Mouse (Mus musculus) right cerebral cortex, postnatal 10 days (tissue): ENCODE results near the gene Susd6.

ENCODE experiments used
- DNase-seq, 2 experiments: peaks; one replicate each; pipeline ENCODE4 v3.0.0; 2021; ENCODE audit warnings: low spot score in 2 of 2

The Susd6 gene

GRCm38 (mm10) chr12:80837614-80838013 lies 47.3 kb downstream of the Susd6 start:
- DNase-seq, result no peak

GRCm38 (mm10) chr12:80838271-80838670 lies 48.0 kb downstream of the Susd6 start:
- DNase-seq, result no peak

GRCm38 (mm10) chr12:80838787-80839186 lies 48.5 kb downstream of the Susd6 start:
- no peak for DNase-seq

GRCm38 (mm10) chr12:80839631-80840030 lies 49.3 kb downstream of the Susd6 start:
- DNase-seq, result no peak

GRCm38 (mm10) chr12:80841618-80842017 lies 51.3 kb downstream of the Susd6 start:
- DNase-seq, result no peak

- no peak for DNase-seq
These were observed 52.3 kb downstream of the Susd6 start for GRCm38 (mm10) chr12:80842609-80843008.

GRCm38 (mm10) chr12:80843236-80843635 lies 52.9 kb downstream of the Susd6 start:
- no peak for DNase-seq

- no peak for DNase-seq
These were observed 53.5 kb downstream of the Susd6 start for GRCm38 (mm10) chr12:80843651-80844444.

- no peak for DNase-seq
These were observed 55.6 kb downstream of the Susd6 start for GRCm38 (mm10) chr12:80845901-80846300.

GRCm38 (mm10) chr12:80846861-80847268 lies 56.6 kb downstream of the Susd6 start:
- DNase-seq, result no peak

- no peak for DNase-seq
These were observed 61.7 kb downstream of the Susd6 start for GRCm38 (mm10) chr12:80852001-80852400.

- DNase-seq, result no peak
These were observed 63.4 kb downstream of the Susd6 start for GRCm38 (mm10) chr12:80853737-80854136.

- DNase-seq, result no peak
These were observed 64.4 kb downstream of the Susd6 start for GRCm38 (mm10) chr12:80854671-80855070.

GRCm38 (mm10) chr12:80855100-80855499 lies 64.8 kb downstream of the Susd6 start:
- DNase-seq, result no peak

- DNase-seq, result no peak
These were observed 65.3 kb downstream of the Susd6 start for GRCm38 (mm10) chr12:80855581-80855980.

- no peak for DNase-seq
These were observed 67.5 kb downstream of the Susd6 start for GRCm38 (mm10) chr12:80857636-80858293.

GRCm38 (mm10) chr12:80858307-80858706 lies 68.0 kb downstream of the Susd6 start:
- no peak for DNase-seq

- DNase-seq, result peak; percentile 21 to 39
These were observed 71.6 kb downstream of the Susd6 start for GRCm38 (mm10) chr12:80861916-80862315.

- no peak for DNase-seq
These were observed 73.1 kb downstream of the Susd6 start for GRCm38 (mm10) chr12:80863370-80863769.

- DNase-seq, result no peak
These were observed 74.9 kb downstream of the Susd6 start for GRCm38 (mm10) chr12:80865175-80865574.

- DNase-seq, result no peak
These were observed 75.7 kb downstream of the Susd6 start for GRCm38 (mm10) chr12:80866023-80866422.

- DNase-seq, result no peak
These were observed 76.8 kb downstream of the Susd6 start for GRCm38 (mm10) chr12:80867083-80867482.

GRCm38 (mm10) chr12:80868401-80868800 lies 78.1 kb downstream of the Susd6 start:
- DNase-seq, result no peak
